Comparison of ENCODE assay signal across 7 mouse cellular contexts in genomic region chr10:75552106-75552505, GRCm38 (mm10). TPM values are rescaled to one million over a fixed set of nuclear protein-coding genes. Genes with fewer than 3 reads are reported as not detected.
"Had no signal": no experiment of that assay in that cellular context is flagged by ENCODE, and none has a peak within 500 bp of the region (broad histone marks: within the 10 kb centered on the region; RNA-seq: fewer than 3 reads in every experiment).

No protein-coding gene starts in this region.

- DNase-seq: midbrain, embryonic 14.5 days; right cerebral cortex, postnatal 14 days; spleen, adult 18-20 months; thymus, adult 18-20 months; thymus, postnatal 14 days; thymus, postnatal 36 days had no signal

RNA-seq across cellular contexts. Expression of gene Lrrc75b, which starts 8.0 kb away (rescaled TPM):
- total RNA-seq: megakaryocyte-erythroid progenitor cell, adult 5-6 weeks had no signal
